In the genomic region with DNA sequence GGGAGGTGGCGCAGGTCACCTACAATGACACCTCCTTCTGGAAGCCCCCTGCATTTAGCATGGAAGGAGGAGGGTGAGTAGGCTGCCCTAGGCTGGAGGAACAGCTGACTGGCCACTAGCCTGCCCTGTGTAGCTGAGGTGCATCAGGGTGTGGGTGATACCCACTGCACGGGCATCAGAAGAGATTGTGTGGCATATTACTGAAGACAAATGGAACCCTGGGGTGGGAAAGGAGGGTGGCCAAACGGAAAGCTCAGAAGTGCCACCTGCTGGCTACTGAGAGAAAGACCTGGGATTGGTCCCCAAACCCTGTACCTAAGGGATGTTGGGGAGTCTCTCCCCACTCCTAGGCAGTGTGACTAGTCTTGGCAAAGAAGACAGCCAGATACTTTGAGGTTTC, we compare ENCODE assay signal across 9 mouse cellular contexts. TPM values are rescaled to one million over a fixed set of nuclear protein-coding genes. Genes with fewer than 3 reads are reported as not detected.
DNase-seq lines count a peak whose midpoint lies in the region; ATAC-seq and TF ChIP-seq lines count a peak whose summit lies in the region.
"Had no signal": no experiment of that assay in that cellular context is flagged by ENCODE, and none has a peak within 500 bp of the region (broad histone marks: within the 10 kb centered on the region; RNA-seq: fewer than 3 reads in every experiment).

No protein-coding gene starts in this region.

- no peak overlapping the region for H3K4me3 ChIP-seq in C2C12 (ENCODE audit: insufficient read depth, poor library complexity, severe bottlenecking)
- no peak overlapping the region for H3K4me3 ChIP-seq in kidney, embryonic 15.5 days (replicated peaks)
- no peak overlapping the region for H3K4me3 ChIP-seq in liver, adult 2 months (ENCODE audit: insufficient read depth, low read depth, low read length)
- H3K4me3 ChIP-seq: stomach, embryonic 15.5 days had no signal

- H3K4me1 ChIP-seq in kidney, embryonic 15.5 days, result peaks cover 6% of the 10 kb centered on the region
- no peaks in the 10 kb centered on the region for H3K4me1 ChIP-seq in liver, adult 2 months (ENCODE audit: control insufficient read depth, insufficient read depth, low read length)

- no peak overlapping the region for H3K9ac ChIP-seq in kidney, embryonic 15.5 days
- H3K9ac ChIP-seq in liver, adult 2 months (ENCODE audit: low read depth, low read length), result no peak overlapping the region
- H3K9ac ChIP-seq: stomach, embryonic 15.5 days had no signal

- DNase-seq in R1 (ENCODE audit: low read depth, low spot score), result peak; percentile 62
- DNase-seq in heart, adult 9 months (ENCODE audit: low spot score in 2 of 2), result peak; percentile 20 to 39
- DNase-seq in liver, adult 2 months (ENCODE audit: extremely low read depth, low read depth, low spot score), result peak; percentile 16
- peak; percentile 55 for DNase-seq in thymus, postnatal 36 days

- ATAC-seq in common myeloid progenitor, adult 5-6 weeks (replicated peaks; ENCODE audit: low read depth, poor library complexity, severe bottlenecking), result peak; percentile 88
- ATAC-seq in kidney, embryonic 15.5 days (replicated peaks; ENCODE audit: low FRiP score), result 0 out of 2 replicates have a peak, but pooled peaks have one; percentile 33
- ATAC-seq in monocyte, adult 5-6 weeks (replicated peaks; ENCODE audit: insufficient number of reproducible peaks, low FRiP score, low TSS enrichment, poor library complexity, severe bottlenecking), result peak; percentile 47; the same call in 1 of the 2 replicates

- no peaks in the 10 kb centered on the region for H3K27me3 ChIP-seq in C2C12 (ENCODE audit: control insufficient read depth, insufficient read depth, insufficient read length)
- peaks cover 22% of the 10 kb centered on the region for H3K27me3 ChIP-seq in kidney, embryonic 15.5 days
- H3K27me3 ChIP-seq in liver, adult 2 months (ENCODE audit: control insufficient read depth, insufficient read depth, low read length), result peaks cover 3% of the 10 kb centered on the region; the same call in 1 of the 2 replicates

- no peak overlapping the region for H3K27ac ChIP-seq in kidney, embryonic 15.5 days
- H3K27ac ChIP-seq in liver, adult 2 months (replicated peaks; ENCODE audit: insufficient read depth, low read depth, low read length), result no peak overlapping the region
- H3K27ac ChIP-seq: stomach, embryonic 15.5 days had no signal

- no peak for TF ChIP-seq POLR2A in liver, adult 2 months (IDR thresholded peaks at IDR 0.05; ENCODE audit: extremely low read depth, insufficient read depth, low read length)

- H3K4me2 ChIP-seq in kidney, embryonic 15.5 days, result no peak overlapping the region

- no peaks in the 10 kb centered on the region for H3K36me3 ChIP-seq in C2C12 (ENCODE audit: control insufficient read depth, insufficient read depth)
- no peaks in the 10 kb centered on the region for H3K36me3 ChIP-seq in kidney, embryonic 15.5 days
- no peaks in the 10 kb centered on the region for H3K36me3 ChIP-seq in liver, adult 2 months (ENCODE audit: control insufficient read depth, insufficient read depth, low read length)
- H3K36me3 ChIP-seq: stomach, embryonic 15.5 days had no signal

- no peaks in the 10 kb centered on the region for H3K79me2 ChIP-seq in C2C12 (ENCODE audit: control insufficient read depth, insufficient read depth)
- H3K79me2 ChIP-seq in liver, adult 2 months (ENCODE audit: control insufficient read depth, insufficient read depth, low read length), result no peaks in the 10 kb centered on the region

- peak; percentile 51 for TF ChIP-seq CTCF in C2C12 (IDR thresholded peaks at IDR 0.05; ENCODE audit: control insufficient read depth, insufficient read depth, insufficient read length)
- peak; percentile 71 for TF ChIP-seq CTCF in liver, adult 2 months (IDR thresholded peaks at IDR 0.05; ENCODE audit: low read depth, low read length)

- 22% methylated on average over 3 of the region's 3 CpGs for WGBS in kidney, embryonic 15.5 days
- 20% methylated on average over 3 of the region's 3 CpGs for WGBS in liver, adult 2 months

- H3K9me3 ChIP-seq in kidney, embryonic 15.5 days (replicated peaks), result no peaks in the 10 kb centered on the region
- H3K9me3 ChIP-seq: stomach, embryonic 15.5 days had no signal

- no peaks in the 10 kb centered on the region for H3K79me3 ChIP-seq in C2C12 (ENCODE audit: low read depth)

- no peak overlapping the region for H3ac ChIP-seq in C2C12 (ENCODE audit: control insufficient read depth, insufficient read length, low read depth)

TF ChIP-seq in C2C12, 6 proteins besides CTCF, POLR2A, EP300 and RAD21:
- TF ChIP-seq USF1 (IDR thresholded peaks at IDR 0.05; ENCODE audit: low read depth) (no peak), FOSL1 (IDR thresholded peaks at IDR 0.05; ENCODE audit: insufficient read depth, low read length, poor library complexity, severe bottlenecking) (no peak), MYOG (IDR thresholded peaks at IDR 0.05; ENCODE audit: control insufficient read depth, extremely low read depth, insufficient read length) (no peak), MAX (IDR thresholded peaks at IDR 0.05) (no peak), CEBPB (IDR thresholded peaks at IDR 0.05; ENCODE audit: low read depth) (no peak), MYOD1 (IDR thresholded peaks at IDR 0.05; ENCODE audit: control insufficient read depth, insufficient read length, low read depth) (no peak)

RNA-seq across cellular contexts. Expression of gene Ccne1, which starts 33.6 kb away (rescaled TPM):
- 58.6 TPM for polyA plus RNA-seq in C2C12 (2012; fragmentation: generic; extraction: Trizol)
- total RNA-seq in common myeloid progenitor, adult 5-6 weeks (2017), result 36.2 and 40.1 TPM in 2 replicates
- polyA plus RNA-seq in kidney, embryonic 15.5 days (2015; fragmentation: Nextera tagmentation; extraction: Ambion mirVana), result 65.9 and 71.4 TPM in 2 replicates
- 0.34 and 0.37 TPM in 2 replicates for total RNA-seq in liver, adult 2 months (2014; rRNA removed)
- 0.37 and 0.41 TPM in 2 replicates for polyA plus RNA-seq in liver, adult 2 months (2012; rRNA removed)
- total RNA-seq in monocyte, adult 5-6 weeks (2017), result 1.2 to 6.3 TPM (median 1.7 TPM) in 3 replicates

RNA-seq across cellular contexts. Expression of gene Uri1, which starts 50.4 kb away (rescaled TPM):
- 12.6 TPM for polyA plus RNA-seq in C2C12 (2012; fragmentation: generic; extraction: Trizol)
- 70.1 and 89.7 TPM in 2 replicates for total RNA-seq in common myeloid progenitor, adult 5-6 weeks (2017)
- 50.5 and 52.2 TPM in 2 replicates for polyA plus RNA-seq in kidney, embryonic 15.5 days (2015; fragmentation: Nextera tagmentation; extraction: Ambion mirVana)
- 12.1 and 13.9 TPM in 2 replicates for total RNA-seq in liver, adult 2 months (2014; rRNA removed)
- 5.5 and 6.2 TPM in 2 replicates for polyA plus RNA-seq in liver, adult 2 months (2012; rRNA removed)
- total RNA-seq in monocyte, adult 5-6 weeks (2017), result 31.2 to 52.7 TPM (median 52.2 TPM) in 3 replicates

Comparison
In these comparisons a context has a peak if more than half of its experiments do, and no peak if none do; other contexts are left out.
1. ATAC-seq: peak in every context shown above with its lines; median percentile 88 in common myeloid progenitor, adult 5-6 weeks; 47 in monocyte, adult 5-6 weeks; 33 in kidney, embryonic 15.5 days.